Mouse (Mus musculus): ENCODE measurements around the gene Fcho2. TPM values are rescaled to one million over a fixed set of nuclear protein-coding genes. Genes with fewer than 3 reads are reported as not detected.

Gene Fcho2
- total and polyA plus RNA-seq, 3 experiments, result 2.2 to 5.8 TPM; not detected in 1

DNA sequence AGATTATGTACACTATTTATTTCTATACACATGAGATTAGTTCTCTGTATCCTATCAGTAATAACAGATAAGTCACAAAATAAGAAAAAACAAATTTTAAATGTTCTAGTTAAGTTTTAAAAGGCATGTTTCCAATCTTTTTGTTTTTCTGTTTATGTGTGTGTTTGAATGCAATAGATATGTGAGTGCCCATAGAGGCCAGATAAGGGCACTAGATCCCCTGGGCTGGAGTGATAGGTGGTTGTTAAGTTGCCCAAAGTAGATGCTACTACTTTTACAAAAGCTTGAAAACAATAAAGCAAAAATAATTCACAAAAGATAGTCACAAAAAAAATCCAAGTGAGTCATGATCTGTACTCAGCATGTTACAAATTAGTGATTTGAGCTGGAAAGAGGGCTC lies 71.4 kb downstream of the Fcho2 start:
- H3K36me3 ChIP-seq (ENCODE audit: control insufficient read depth in 1 of 2, insufficient read depth in 2 of 2, low read length in 2 of 2), result peaks cover 6 to 7% of the 10 kb centered on the region in 2 experiments
- no peaks in the 10 kb centered on the region for H3K9me3 ChIP-seq (replicated peaks; ENCODE audit: insufficient read depth, low read length)
- H3K4me3 ChIP-seq (ENCODE audit: control insufficient read depth in 1 of 2, insufficient read depth in 1 of 2, low read depth in 2 of 2, low read length in 2 of 2), result no peak overlapping the region
- TF ChIP-seq RCOR1 (IDR thresholded peaks at IDR 0.05; ENCODE audit: low read depth, low read length), result no peak
- no peak for TF ChIP-seq ZNF384 (IDR thresholded peaks at IDR 0.05; ENCODE audit: low read depth, low read length)
- TF ChIP-seq POLR2AphosphoS5 (IDR thresholded peaks at IDR 0.05; ENCODE audit: borderline replicate concordance, low read depth, low read length), result no peak
- no peak for TF ChIP-seq POLR2AphosphoS2 (IDR thresholded peaks at IDR 0.05; ENCODE audit: low read length)
- TF ChIP-seq MAFK (IDR thresholded peaks at IDR 0.05; ENCODE audit: borderline replicate concordance, low read depth, low read length), result no peak
- H3K4me1 ChIP-seq (ENCODE audit: control insufficient read depth in 1 of 2, insufficient read depth in 2 of 2, low read length in 2 of 2), result peaks cover 0 to 8% of the 10 kb centered on the region in 2 experiments; a peak in 1 of 4 replicates
- H3K27me3 ChIP-seq (ENCODE audit: control insufficient read depth in 1 of 2, insufficient read depth in 2 of 2, low read length in 2 of 2), result no peaks in the 10 kb centered on the region
- no peak overlapping the region for H3K27ac ChIP-seq (ENCODE audit: control insufficient read depth, low read depth, low read length)
- no peaks in the 10 kb centered on the region for H3K79me2 ChIP-seq (ENCODE audit: control insufficient read depth, insufficient read depth, low read length, poor library complexity)
- DNase-seq (ENCODE audit: low read depth, low spot score), result no peak
- H3K9ac ChIP-seq (ENCODE audit: control insufficient read depth, low read depth, low read length, poor library complexity, severe bottlenecking), result no peak overlapping the region

GRCm38 (mm10) chr13:98743214-98743613 lies 72.0 kb downstream of the Fcho2 start:
- H3K9me3 ChIP-seq (replicated peaks; ENCODE audit: insufficient read depth, low read length), result no peaks in the 10 kb centered on the region
- H3K9ac ChIP-seq (ENCODE audit: control insufficient read depth, low read depth, low read length, poor library complexity, severe bottlenecking), result no peak overlapping the region
- H3K36me3 ChIP-seq (ENCODE audit: control insufficient read depth in 1 of 2, insufficient read depth in 2 of 2, low read length in 2 of 2), result peaks cover 6 to 7% of the 10 kb centered on the region in 2 experiments
- TF ChIP-seq ZKSCAN1 (IDR thresholded peaks at IDR 0.05; ENCODE audit: low read depth, low read length) (no peak), ZMIZ1 (IDR thresholded peaks at IDR 0.05; ENCODE audit: low read depth, low read length) (no peak), MXI1 (IDR thresholded peaks at IDR 0.05; ENCODE audit: low read depth, low read length) (no peak), NRF1 (IDR thresholded peaks at IDR 0.05; ENCODE audit: insufficient read depth, low read depth, low read length, poor library complexity, severe bottlenecking) (no peak), GABPA (IDR thresholded peaks at IDR 0.05; ENCODE audit: low read depth, low read length) (no peak), SMC3 (IDR thresholded peaks at IDR 0.05; ENCODE audit: low read depth, low read length) (no peak), MYC (IDR thresholded peaks at IDR 0.05; ENCODE audit: low read depth, low read length) (no peak), EP300 (IDR thresholded peaks at IDR 0.05; ENCODE audit: low read depth in 1 of 2, low read length in 2 of 2) (no peak)
- H3K27me3 ChIP-seq (ENCODE audit: control insufficient read depth in 1 of 2, insufficient read depth in 2 of 2, low read length in 2 of 2), result no peaks in the 10 kb centered on the region
- H3K79me2 ChIP-seq (ENCODE audit: control insufficient read depth, insufficient read depth, low read length, poor library complexity), result no peaks in the 10 kb centered on the region
- H3K4me1 ChIP-seq (ENCODE audit: control insufficient read depth in 1 of 2, insufficient read depth in 2 of 2, low read length in 2 of 2), result peaks cover 0 to 8% of the 10 kb centered on the region in 2 experiments; a peak in 1 of 4 replicates
- H3K27ac ChIP-seq (ENCODE audit: control insufficient read depth, low read depth, low read length), result no peak overlapping the region
- no peak for DNase-seq (ENCODE audit: low read depth, low spot score)
- no peak overlapping the region for H3K4me3 ChIP-seq (ENCODE audit: control insufficient read depth in 1 of 2, insufficient read depth in 1 of 2, low read depth in 2 of 2, low read length in 2 of 2)

GRCm38 (mm10) chr13:98738213-98738612 lies 77.0 kb downstream of the Fcho2 start:
- H3K36me3 ChIP-seq (ENCODE audit: control insufficient read depth in 1 of 2, insufficient read depth in 2 of 2, low read length in 2 of 2), result peaks cover 2 to 3% of the 10 kb centered on the region in 2 experiments; a peak in 2 of 4 replicates
- TF ChIP-seq JUND (IDR thresholded peaks at IDR 0.05; ENCODE audit: low read depth, low read length) (no peak), ZKSCAN1 (IDR thresholded peaks at IDR 0.05; ENCODE audit: low read depth, low read length) (no peak), UBTF (IDR thresholded peaks at IDR 0.05; ENCODE audit: borderline replicate concordance, insufficient read depth, low read depth, low read length) (no peak), USF2 (IDR thresholded peaks at IDR 0.05; ENCODE audit: borderline replicate concordance in 1 of 2, insufficient read depth in 1 of 2, low read depth in 1 of 2, low read length in 2 of 2) (no peak), EP300 (IDR thresholded peaks at IDR 0.05; ENCODE audit: low read depth in 1 of 2, low read length in 2 of 2) (no peak), ZNF384 (IDR thresholded peaks at IDR 0.05; ENCODE audit: low read depth, low read length) (no peak), USF1 (IDR thresholded peaks at IDR 0.05; ENCODE audit: low read depth, low read length) (no peak), ELF1 (IDR thresholded peaks at IDR 0.05; ENCODE audit: low read depth, low read length) (no peak)
- H3K4me3 ChIP-seq (ENCODE audit: control insufficient read depth in 1 of 2, insufficient read depth in 1 of 2, low read depth in 2 of 2, low read length in 2 of 2), result no peak overlapping the region
- no peak overlapping the region for H3K9ac ChIP-seq (ENCODE audit: control insufficient read depth, low read depth, low read length, poor library complexity, severe bottlenecking)
- DNase-seq (ENCODE audit: low read depth, low spot score), result no peak
- H3K9me3 ChIP-seq (replicated peaks; ENCODE audit: insufficient read depth, low read length), result no peaks in the 10 kb centered on the region
- H3K79me2 ChIP-seq (ENCODE audit: control insufficient read depth, insufficient read depth, low read length, poor library complexity), result no peaks in the 10 kb centered on the region
- H3K4me1 ChIP-seq (ENCODE audit: control insufficient read depth in 1 of 2, insufficient read depth in 2 of 2, low read length in 2 of 2), result 0 out of 4 replicates have a peak, but pooled peaks cover 0 to 2% of the 10 kb centered on the region in 2 experiments
- no peaks in the 10 kb centered on the region for H3K27me3 ChIP-seq (ENCODE audit: control insufficient read depth in 1 of 2, insufficient read depth in 2 of 2, low read length in 2 of 2)
- H3K27ac ChIP-seq (ENCODE audit: control insufficient read depth, low read depth, low read length), result no peak overlapping the region
